Mouse (Mus musculus): ENCODE data around the gene Vmn2r81.
A peak's percentile ranks its signal among the peaks of the same experiment; 100 is the strongest.
"Not testable (repeated sequence)": the region's sequence is repeated elsewhere in the genome, so short reads cannot be mapped to it uniquely, and the experiment has no call there.

Gene Vmn2r81

GRCm38 (mm10) chr10:79247392-79247791, at the start of gene Vmn2r81:
Gene Vmn2r81, plus strand, starts transcription at chr10:79247692.
- not testable (repeated sequence) for DNase-seq (ENCODE audit: low read depth, low spot score)

- not testable (repeated sequence) for DNase-seq (ENCODE audit: low read depth, low spot score)
Measured at GRCm38 (mm10) chr10:79199973-79200372, 47.5 kb upstream of the Vmn2r81 start.

DNA sequence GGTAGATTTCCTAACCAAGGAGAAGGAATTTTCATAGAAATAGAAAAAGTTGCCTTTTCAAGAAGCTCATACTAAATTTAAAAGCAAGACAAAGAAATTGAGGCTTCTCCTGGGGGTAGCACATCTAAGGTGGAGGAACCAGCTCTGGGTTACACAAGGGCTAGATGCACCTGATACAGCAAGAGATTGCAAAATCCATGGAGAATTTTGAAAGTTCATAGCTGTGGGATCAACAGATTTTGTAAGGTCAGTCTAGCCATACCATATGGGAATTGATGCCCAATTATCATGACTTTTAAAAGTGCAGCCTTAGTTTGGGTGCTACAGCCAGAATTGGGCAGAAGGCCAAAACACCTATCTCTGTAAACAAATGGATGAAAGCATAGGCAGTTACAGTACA, 27.1 kb upstream of the Vmn2r81 start:
- DNase-seq (ENCODE audit: low read depth, low spot score), result no peak

- no peak for DNase-seq (ENCODE audit: low read depth, low spot score)
Measured at GRCm38 (mm10) chr10:79221606-79222005, 25.9 kb upstream of the Vmn2r81 start.

- no peak for DNase-seq (ENCODE audit: low read depth, low spot score)
Measured at GRCm38 (mm10) chr10:79222214-79222613, 25.3 kb upstream of the Vmn2r81 start.

- peak; percentile 7 for DNase-seq (ENCODE audit: low read depth, low spot score)
Measured at GRCm38 (mm10) chr10:79322033-79322736, 74.7 kb downstream of the Vmn2r81 start.

DNA sequence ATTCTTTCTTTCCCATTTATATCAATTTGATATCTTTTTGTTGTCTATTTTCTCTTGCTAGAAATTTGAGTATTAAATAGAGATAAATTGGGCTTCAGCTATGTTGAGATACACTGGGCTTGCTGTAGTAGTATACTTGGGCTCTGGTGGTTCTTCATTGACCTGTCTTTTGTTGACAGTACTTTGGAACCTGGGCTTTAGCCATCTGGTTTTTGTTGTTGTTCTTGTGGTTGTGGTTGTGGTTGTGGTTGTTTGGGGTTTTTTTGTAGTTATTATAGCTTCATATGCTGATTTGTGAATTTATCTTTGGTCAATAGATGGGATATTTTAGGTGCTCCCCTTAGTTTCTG, 75.2 kb downstream of the Vmn2r81 start:
- no peak for DNase-seq (ENCODE audit: low read depth, low spot score)

Measured in embryo, embryonic 11.5 days (tissue).